Mouse (Mus musculus) limb, embryonic 14.5 days (tissue): ENCODE results near the gene Rai14. TPM values are rescaled to one million over a fixed set of nuclear protein-coding genes. Genes with fewer than 3 reads are reported as not detected.

Experiments used
- ATAC-seq: fragments of 200-750 bp; cut with Nextera tagmentation; 2 replicates; pipeline ENCODE4 v1.8.0; 2017; ENCODE audit warnings: low read depth, moderate number of reproducible peaks, moderate TSS enrichment; ENCODE audit not compliant: low FRiP score
- DNase-seq: peaks from one replicate; pipeline ENCODE4 v3.0.0-alpha.2; 2015; ENCODE audit warnings: low spot score
- H3K27ac ChIP-seq: fragments of 300-500 bp; sonication (generic); replicated peaks from 2 replicates; pipeline ENCODE4 v1.5.1; 2014; ENCODE audit warnings: low read depth, mild to moderate bottlenecking, low read length, moderate library complexity, mixed read lengths
- H3K27me3 ChIP-seq: fragments of 300-500 bp; sonication (generic); 2 replicates; pipeline ENCODE4 v1.6.1; 2014; ENCODE audit warnings: low read length, mixed read lengths; ENCODE audit not compliant: control insufficient read depth, insufficient read depth
- H3K36me3 ChIP-seq: fragments of 300-500 bp; sonication (generic); 2 replicates; pipeline ENCODE4 v1.6.1; 2014; ENCODE audit warnings: mild to moderate bottlenecking, low read length, moderate library complexity, mixed read lengths; ENCODE audit not compliant: control insufficient read depth, insufficient read depth
- H3K4me1 ChIP-seq: fragments of 300-500 bp; sonication (generic); 2 replicates; pipeline ENCODE4 v1.6.1; 2014; ENCODE audit warnings: antibody characterized with exemption, low read length, mixed read lengths; ENCODE audit not compliant: control insufficient read depth, insufficient read depth
- H3K4me2 ChIP-seq: fragments of 300-500 bp; sonication (generic); replicated peaks from 2 replicates; pipeline ENCODE4 v1.6.1; 2014; ENCODE audit warnings: low read depth, mild to moderate bottlenecking, low read length, moderate library complexity; ENCODE audit not compliant: severe bottlenecking
- H3K4me3 ChIP-seq: fragments of 300-500 bp; sonication (generic); replicated peaks from 2 replicates; pipeline ENCODE4 v1.5.1; 2014; ENCODE audit warnings: low read length
- H3K9ac ChIP-seq: fragments of 300-500 bp; sonication (generic); 2 replicates; pipeline ENCODE4 v1.6.1; 2014; ENCODE audit warnings: mild to moderate bottlenecking, low read depth, low read length, moderate library complexity; ENCODE audit not compliant: severe bottlenecking
- H3K9me3 ChIP-seq: fragments of 300-500 bp; sonication (generic); 2 replicates; pipeline ENCODE4 v1.6.1; 2016; ENCODE audit warnings: low read length; ENCODE audit not compliant: control insufficient read depth
- POLR2A ChIP-seq: fragments of 200-500 bp; IDR thresholded peaks from 2 replicates; pipeline ENCODE4 v1.8.0; 2012; ENCODE audit warnings: inconsistent platforms, mild to moderate bottlenecking, moderate library complexity, borderline replicate concordance; ENCODE audit not compliant: insufficient read depth, insufficient read length; ENCODE audit errors: extremely low read depth
- WGBS: fragments of 180-500 bp; shearing (Covaris S2); extraction: QIAGEN DNeasy Blood & Tissue Kit; methylation state at CpG from one replicate; pipeline ENCODE4 v1.1.7; 2014; 5-methylcytosine and 5-hydroxymethylcytosine counted together
- polyA plus RNA-seq, 2 experiments: library from polyadenylated mRNA; depleted of rRNA in 1 of 2; stranded (reverse) in 1 of 2; unstranded in 1 of 2; fragments of >200 nt; fragmentation: Nextera tagmentation in 1 of 2; extraction: Ambion mirVana in 1 of 2; gene quantifications; 2 replicates each; pipeline versions ENCODE4 v1.2.1 to v1.2.3; 2012 to 2014

Gene Rai14
- polyA plus RNA-seq, 2 experiments: 44.6 to 57.2 TPM

DNA sequence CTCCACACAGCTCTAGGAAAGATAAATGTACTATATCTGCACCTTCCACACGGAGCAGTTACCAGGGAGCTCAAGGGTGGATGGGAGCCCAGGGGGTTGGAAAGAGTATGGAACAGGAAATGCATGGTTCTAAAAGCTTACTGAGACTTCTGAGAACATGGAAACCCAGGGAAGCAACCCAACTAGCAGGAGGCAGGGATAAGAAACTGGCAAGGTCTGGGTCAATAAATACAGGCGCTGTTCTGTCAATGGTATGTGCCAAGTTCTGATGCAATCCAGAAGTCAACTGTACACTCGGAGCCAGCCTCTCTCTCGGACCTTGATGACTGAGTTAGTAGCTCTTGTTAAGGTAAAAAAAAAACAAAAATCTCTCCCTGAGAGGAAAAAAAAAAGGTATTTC lies 42.6 kb downstream of the Rai14 start:
- no peak overlapping the region for H3K9ac ChIP-seq
- H3K4me3 ChIP-seq: no peak overlapping the region
- TF ChIP-seq POLR2A: no peak
- DNase-seq (peak; percentile 75), ATAC-seq (0 out of 2 replicates have a peak, but pooled peaks have one; percentile 47)
- H3K36me3 ChIP-seq: 0 out of 2 replicates have a peak, but pooled peaks cover 3% of the 10 kb centered on the region
- H3K27me3 ChIP-seq: no peaks in the 10 kb centered on the region
- no peaks in the 10 kb centered on the region for H3K9me3 ChIP-seq
- H3K27ac ChIP-seq: peak overlapping the region; percentile 67
- H3K4me1 ChIP-seq: peaks cover 30% of the 10 kb centered on the region
- WGBS: 41% methylated on average over 4 of the region's 4 CpGs
- H3K4me2 ChIP-seq: no peak overlapping the region

DNA sequence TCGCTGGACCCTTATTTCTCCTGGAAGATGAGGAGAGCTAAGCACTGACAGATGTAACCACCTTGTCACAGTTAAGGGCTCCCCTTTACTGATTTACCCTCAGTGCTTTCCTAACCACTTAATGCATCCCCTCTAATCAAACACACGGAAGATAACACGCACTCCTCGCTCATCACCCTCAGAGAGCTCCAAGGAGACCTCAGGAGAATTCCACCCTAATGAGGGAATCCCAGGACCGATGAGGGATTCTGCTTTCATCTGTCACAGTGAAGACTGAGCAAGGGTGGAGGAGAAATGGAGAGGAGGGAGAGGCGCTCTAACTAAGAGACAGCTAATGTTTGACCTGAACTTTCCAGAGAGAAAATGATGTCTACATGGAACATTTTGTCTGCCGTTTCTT lies 44.3 kb downstream of the Rai14 start:
- H3K4me1 ChIP-seq: peaks cover 27% of the 10 kb centered on the region
- WGBS: 74% methylated on average over 7 of the region's 7 CpGs
- no peaks in the 10 kb centered on the region for H3K27me3 ChIP-seq

DNA sequence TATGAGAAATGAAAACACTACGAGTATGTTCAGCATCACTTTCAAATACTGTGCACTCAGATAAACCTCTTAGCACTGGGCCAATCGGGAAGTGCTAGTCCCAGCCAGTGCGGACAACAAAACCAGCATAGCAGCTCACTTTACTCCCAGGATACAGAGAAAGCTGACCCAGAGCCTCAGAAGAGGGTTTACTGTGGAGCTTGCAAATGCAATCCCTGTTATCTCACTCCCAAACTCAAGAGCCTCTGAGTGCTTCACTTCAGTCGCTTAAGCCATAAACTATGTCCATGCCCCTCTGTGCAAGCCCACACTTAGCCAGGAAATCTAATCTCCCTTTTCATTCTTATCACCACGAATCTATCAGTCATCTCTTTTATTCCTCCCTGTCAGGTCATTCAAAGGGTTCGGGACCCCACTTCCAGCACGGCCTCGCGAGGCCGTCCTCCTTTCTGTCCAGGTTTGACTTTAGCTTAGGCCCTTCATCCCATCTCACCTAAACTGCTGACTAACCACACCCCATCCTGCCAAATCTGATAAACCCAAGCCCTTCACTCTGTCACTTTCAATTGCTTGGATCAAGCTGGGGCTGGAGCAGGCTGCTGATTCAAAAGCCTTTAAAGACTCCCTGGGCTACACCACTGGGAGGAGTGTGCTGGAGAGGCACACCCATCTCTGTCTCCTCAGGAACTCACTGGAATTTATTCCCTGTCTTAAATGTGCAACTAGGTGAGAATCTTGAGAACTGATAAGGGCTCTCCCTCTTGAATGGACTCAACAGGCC lies 46.1 kb downstream of the Rai14 start:
- no peak overlapping the region for H3K4me2 ChIP-seq
- DNase-seq (no peak), ATAC-seq (no peak)
- H3K27me3 ChIP-seq: no peaks in the 10 kb centered on the region
- 0 out of 2 replicates have a peak, but pooled peaks cover 3% of the 10 kb centered on the region for H3K36me3 ChIP-seq
- TF ChIP-seq POLR2A: no peak
- H3K9ac ChIP-seq: no peak overlapping the region
- WGBS: 58% methylated on average over 10 of the region's 10 CpGs
- peaks cover 19% of the 10 kb centered on the region for H3K4me1 ChIP-seq
- H3K4me3 ChIP-seq: no peak overlapping the region
- no peaks in the 10 kb centered on the region for H3K9me3 ChIP-seq
- H3K27ac ChIP-seq: no peak overlapping the region

More for the DNA sequence above, 44.3 kb downstream of the Rai14 start:
- 0 out of 2 replicates have a peak, but pooled peaks cover 3% of the 10 kb centered on the region for H3K36me3 ChIP-seq
- no peak overlapping the region for H3K27ac ChIP-seq
- H3K9me3 ChIP-seq: no peaks in the 10 kb centered on the region
- no peak overlapping the region for H3K9ac ChIP-seq
- H3K4me3 ChIP-seq: no peak overlapping the region
- no peak overlapping the region for H3K4me2 ChIP-seq
- ATAC-seq (no peak), DNase-seq (no peak)
- no peak for TF ChIP-seq POLR2A

GRCm38 (mm10) chr15:10665816-10666215 lies 48.6 kb downstream of the Rai14 start:
- Histone ChIP-seq H3K27ac (no peak overlapping the region), H3K36me3 (no peaks in the 10 kb centered on the region; the same call in 1 of the 2 replicates), H3K4me1 (no peaks in the 10 kb centered on the region; the same call in 1 of the 2 replicates), H3K27me3 (no peaks in the 10 kb centered on the region), H3K9ac (no peak overlapping the region), H3K4me3 (no peak overlapping the region), H3K9me3 (no peaks in the 10 kb centered on the region), H3K4me2 (no peak overlapping the region)
- ATAC-seq: no peak
- no peak for DNase-seq
- TF ChIP-seq POLR2A: no peak
- WGBS: 86% methylated on average over 8 of the region's 8 CpGs

GRCm38 (mm10) chr15:10664529-10664898 lies 49.9 kb downstream of the Rai14 start:
- Histone ChIP-seq H3K27me3 (no peaks in the 10 kb centered on the region), H3K27ac (no peak overlapping the region), H3K36me3 (no peaks in the 10 kb centered on the region; the same call in 1 of the 2 replicates), H3K4me3 (no peak overlapping the region), H3K9ac (no peak overlapping the region), H3K9me3 (no peaks in the 10 kb centered on the region), H3K4me2 (no peak overlapping the region), H3K4me1 (no peaks in the 10 kb centered on the region; the same call in 1 of the 2 replicates)
- WGBS: 87% methylated on average over 5 of the region's 5 CpGs
- no peak for TF ChIP-seq POLR2A
- ATAC-seq: no peak
- no peak for DNase-seq
